Mouse (Mus musculus) spleen, postnatal 4 days (tissue): ENCODE measurements around the gene Ssbp3.

Source experiments
- DNase-seq, 2 experiments: peaks; one replicate each; pipeline ENCODE4 v3.0.0; 2022; ENCODE audit warnings: low spot score in 2 of 2

Gene Ssbp3

GRCm38 (mm10) chr4:106934931-106935582, 24.6 kb downstream of the Ssbp3 start:
- no peak for DNase-seq

- DNase-seq: no peak
Observed at GRCm38 (mm10) chr4:106935583-106935935, 25.1 kb downstream of the Ssbp3 start.

GRCm38 (mm10) chr4:106936041-106936440, 25.5 kb downstream of the Ssbp3 start:
- no peak for DNase-seq

- DNase-seq: no peak
Observed at GRCm38 (mm10) chr4:106936741-106937140, 26.2 kb downstream of the Ssbp3 start.

- DNase-seq: no peak
Observed at GRCm38 (mm10) chr4:106938506-106939222, 28.2 kb downstream of the Ssbp3 start.

GRCm38 (mm10) chr4:106939223-106939918, 28.9 kb downstream of the Ssbp3 start:
- DNase-seq: no peak

- no peak for DNase-seq
Observed at GRCm38 (mm10) chr4:106939919-106940227, 29.4 kb downstream of the Ssbp3 start.

- no peak for DNase-seq
Observed at GRCm38 (mm10) chr4:106940945-106941344, 30.4 kb downstream of the Ssbp3 start.

- DNase-seq: no peak
Observed at GRCm38 (mm10) chr4:106941475-106941874, 31.0 kb downstream of the Ssbp3 start.

GRCm38 (mm10) chr4:106942491-106942890, 32.0 kb downstream of the Ssbp3 start:
- no peak for DNase-seq

GRCm38 (mm10) chr4:106943627-106944026, 33.1 kb downstream of the Ssbp3 start:
- no peak for DNase-seq

- DNase-seq: no peak
Observed at GRCm38 (mm10) chr4:106944898-106945297, 34.4 kb downstream of the Ssbp3 start.

- no peak for DNase-seq
Observed at GRCm38 (mm10) chr4:106947741-106948140, 37.2 kb downstream of the Ssbp3 start.

- DNase-seq: no peak
Observed at GRCm38 (mm10) chr4:106948546-106948945, 38.0 kb downstream of the Ssbp3 start.

- DNase-seq: no peak
Observed at GRCm38 (mm10) chr4:106949200-106949599, 38.7 kb downstream of the Ssbp3 start.

GRCm38 (mm10) chr4:106950801-106951200, 40.3 kb downstream of the Ssbp3 start:
- DNase-seq: no peak

GRCm38 (mm10) chr4:106951455-106951854, 41.0 kb downstream of the Ssbp3 start:
- DNase-seq: no peak

GRCm38 (mm10) chr4:106953221-106953620, 42.7 kb downstream of the Ssbp3 start:
- DNase-seq: no peak

- DNase-seq: no peak
Observed at GRCm38 (mm10) chr4:106953760-106954159, 43.3 kb downstream of the Ssbp3 start.

GRCm38 (mm10) chr4:106955729-106956712, 45.5 kb downstream of the Ssbp3 start:
- no peak for DNase-seq

GRCm38 (mm10) chr4:106958117-106958516, 47.6 kb downstream of the Ssbp3 start:
- DNase-seq: no peak

- no peak for DNase-seq
Observed at GRCm38 (mm10) chr4:106958561-106958960, 48.1 kb downstream of the Ssbp3 start.
